Mouse (Mus musculus) mouse trophoblast stem cell (cell line): ENCODE data around the gene Inpp5f.

Experiments used
- in situ Hi-C, 2 experiments: fragments of 300-500 bp; cut with MseI, MboI; formaldehyde crosslinking; loops; 2 replicates in 1 of 2; 3 replicates in 1 of 2; pipeline ENCODE4 v1.15.1; 2025

Gene Inpp5f

GRCm38 (mm10) chr7:128738041-128738440, 126.9 kb downstream of the Inpp5f start:
- in situ Hi-C loops, result no loop called here

DNA sequence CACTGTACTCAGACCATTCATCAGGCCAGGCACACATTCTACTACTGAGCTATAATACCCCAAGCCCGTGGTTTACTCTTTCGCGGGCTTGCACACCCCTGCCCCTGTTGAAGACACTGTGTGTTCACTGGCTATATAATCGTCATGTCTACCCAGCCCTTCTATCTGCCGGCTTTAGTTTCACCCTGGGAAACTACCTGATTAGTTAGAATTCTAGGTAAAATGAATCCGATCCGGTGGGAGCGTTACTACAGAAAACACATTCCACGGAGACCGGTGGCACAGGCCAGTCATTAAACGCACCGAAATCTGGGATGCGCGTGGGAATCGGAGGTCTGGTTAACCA, 128.0 kb downstream of the Inpp5f start:
- in situ Hi-C loops, result no loop called here

DNA sequence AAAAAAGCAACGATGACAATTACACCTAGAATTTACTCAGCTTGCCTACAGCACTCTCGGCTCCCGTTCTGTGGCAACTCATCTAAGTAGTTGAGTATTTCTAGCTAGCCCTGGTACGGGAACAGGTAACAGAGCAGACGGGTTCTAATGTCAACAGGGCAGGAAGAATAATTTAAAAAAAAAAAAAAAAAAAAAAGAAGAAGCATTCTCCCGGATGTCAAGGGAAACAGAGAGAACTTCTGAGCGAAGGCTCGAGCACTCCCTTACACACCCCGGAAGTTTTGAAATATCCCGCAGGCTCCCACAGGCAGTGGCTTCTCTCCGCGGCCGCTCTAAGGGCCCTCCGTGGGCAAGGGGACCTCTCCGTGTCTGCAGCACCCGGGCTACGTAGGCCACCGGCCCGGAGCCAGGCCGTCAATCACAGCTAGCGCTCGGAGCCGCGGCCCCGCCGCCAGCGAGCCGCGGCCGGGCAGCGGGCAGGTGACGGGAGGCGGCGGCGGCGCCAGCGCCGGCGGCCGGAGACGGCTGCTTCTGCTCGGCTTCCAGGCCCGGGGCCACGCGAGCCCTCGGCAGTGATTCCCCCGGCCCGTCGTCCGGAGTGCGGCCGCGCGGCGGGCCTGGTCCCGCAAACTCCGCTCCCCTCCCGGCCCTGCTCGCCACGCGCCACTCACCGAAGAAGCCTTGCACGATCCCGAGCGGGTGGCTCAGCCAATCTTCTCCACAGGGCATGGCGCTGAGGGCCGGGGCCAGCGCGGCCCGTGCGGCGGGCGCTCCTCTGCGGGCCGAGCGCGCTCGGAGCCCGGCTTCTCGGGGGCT, 128.5 kb downstream of the Inpp5f start:
- in situ Hi-C loops, result no loop called here

GRCm38 (mm10) chr7:128740334-128740733, 129.2 kb downstream of the Inpp5f start, which contains the start of gene Mcmbp:
Gene Mcmbp (minus strand): TSS chr7:128740495.
- in situ Hi-C loops, result no loop called here

DNA sequence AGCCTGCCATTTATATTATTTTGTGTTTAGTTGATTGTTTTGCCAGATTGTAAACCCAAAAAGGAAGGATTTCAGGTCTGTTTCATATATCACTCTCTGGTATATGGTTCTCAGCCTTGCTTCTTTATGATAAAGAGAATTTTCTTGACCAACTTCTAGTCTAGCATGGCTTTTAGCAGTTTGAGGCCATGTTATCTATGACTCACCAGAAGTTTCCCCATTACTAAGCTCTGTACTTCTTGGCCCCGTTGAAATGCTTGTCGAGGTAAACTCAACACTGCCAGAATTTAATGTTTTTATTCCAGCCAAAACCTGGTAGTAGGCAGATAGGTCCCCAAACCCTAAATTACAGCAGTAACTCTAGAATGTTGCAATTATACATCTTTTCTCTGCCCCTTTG, 132.8 kb downstream of the Inpp5f start:
- in situ Hi-C loops, result no loop called here

DNA sequence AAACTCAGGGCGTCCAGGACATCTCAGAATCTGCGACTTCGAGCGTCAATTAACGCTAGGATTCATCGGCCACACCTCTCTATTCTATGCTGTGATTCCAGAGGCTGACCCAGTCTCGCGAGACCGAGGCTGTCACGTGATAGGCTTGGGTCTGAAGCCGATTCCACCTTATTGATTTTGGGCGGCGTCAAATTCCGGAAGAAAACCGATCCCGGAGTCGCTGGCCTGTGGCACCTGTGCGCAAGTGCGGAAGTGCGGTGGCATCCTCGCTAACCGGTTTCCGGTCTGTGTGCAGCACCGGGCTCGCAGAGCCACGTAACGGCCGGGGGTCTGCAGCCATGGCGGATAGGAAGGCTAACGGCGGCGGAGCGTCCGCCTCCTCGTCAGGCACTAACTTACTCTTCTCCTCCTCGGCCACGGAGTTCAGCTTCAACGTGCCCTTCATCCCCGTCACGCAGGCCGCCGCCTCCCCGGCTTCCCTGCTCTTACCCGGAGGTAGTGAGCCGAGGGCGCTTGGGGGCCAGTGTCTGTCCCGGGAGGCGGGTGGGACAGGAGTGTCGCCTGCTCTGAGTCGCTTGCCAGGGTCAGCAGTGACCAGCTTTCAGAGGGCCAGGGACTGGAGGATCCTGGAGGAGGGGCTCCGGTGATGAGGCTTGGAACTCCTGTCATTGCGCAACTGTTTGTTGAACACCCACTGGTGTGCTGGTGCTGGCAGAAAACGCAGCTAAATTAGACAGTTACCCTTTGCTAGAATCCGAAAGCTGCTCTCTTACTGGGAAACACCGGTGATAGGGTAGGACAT, 133.8 kb downstream of the Inpp5f start, which contains the start of gene Sec23ip:
Gene Sec23ip, plus strand, starts transcription at position 260 of the 802 bp plus-strand sequence.
- in situ Hi-C loops, result no loop called here
